Mouse (Mus musculus) kidney, adult 2 months (tissue): ENCODE measurements around the gene Ephx3.

ENCODE experiments used
- CTCF ChIP-seq: fragments of 200-500 bp; conservative IDR thresholded peaks from 2 replicates; pipeline ENCODE4 v1.5.1; 2011; ENCODE audit warnings: low read depth, mild to moderate bottlenecking, control low read depth, low read length, moderate library complexity, mixed read lengths; ENCODE audit not compliant: insufficient read depth, insufficient read length
- POLR2A ChIP-seq: fragments of 200-500 bp; IDR thresholded peaks from one replicate; pipeline ENCODE4 v1.6.1; 2011; ENCODE audit warnings: low read depth, low read length, control low read depth

- TF ChIP-seq CTCF (no peak), POLR2A (no peak)
These were observed 28.5 kb downstream of the Ephx3 start for GRCm38 (mm10) chr17:32160882-32161281.
